ENCODE assay signal across 7 mouse cellular contexts in genomic region chr11:60176975-60177657, GRCm38 (mm10). TPM values are rescaled to one million over a fixed set of nuclear protein-coding genes. Genes with fewer than 3 reads are reported as not detected.
DNase-seq lines count a peak whose midpoint lies in the region; ATAC-seq and TF ChIP-seq lines count a peak whose summit lies in the region.

No protein-coding gene starts in this region.

- peak; percentile 90 for DNase-seq in MN1 (ENCODE audit: low spot score)
- peak; percentile 74 for DNase-seq in cerebellum, adult 11-12 months
- peak; percentile 91 for DNase-seq in forebrain, postnatal 0 days
- DNase-seq in induced T-regulatory cell, adult 2 months (ENCODE audit: low read depth), result peak; percentile 19
- peak; percentile 76 to 83 for DNase-seq in left cerebral cortex, postnatal 14 days (ENCODE audit: low spot score in 2 of 2)
- DNase-seq in midbrain, embryonic 11.5 days (ENCODE audit: low spot score, missing footprints), result peak; percentile 94

- H3K27me3 ChIP-seq in forebrain, postnatal 0 days (ENCODE audit: insufficient read depth, low read length), result no peaks in the 10 kb centered on the region
- H3K27me3 ChIP-seq in midbrain, embryonic 11.5 days (ENCODE audit: control insufficient read depth, insufficient read depth, low read length), result 0 out of 2 replicates have a peak, but pooled peaks cover 2% of the 10 kb centered on the region
- H3K27me3 ChIP-seq in stomach, embryonic 16.5 days (ENCODE audit: control insufficient read depth, insufficient read depth, low read length), result no peaks in the 10 kb centered on the region

- intact Hi-C loops in left cerebral cortex, postnatal 14 days (cut with DNase I), result loop anchor here (2.0 to 5.0 kb wide), 2 partner anchors 35 to 72 kb away; partner anchors contain the start of gene Rai1

- peak overlapping the region; percentile 69 for H3K4me3 ChIP-seq in forebrain, postnatal 0 days (ENCODE audit: low read depth, low read length)
- H3K4me3 ChIP-seq in midbrain, embryonic 11.5 days (ENCODE audit: low read depth, low read length), result peak overlapping the region; percentile 52
- peak overlapping the region; percentile 62 for H3K4me3 ChIP-seq in stomach, embryonic 16.5 days (replicated peaks; ENCODE audit: low read length)

- H3K27ac ChIP-seq in forebrain, postnatal 0 days (ENCODE audit: low read depth, low read length), result peak overlapping the region; percentile 99
- peak overlapping the region; percentile 90 for H3K27ac ChIP-seq in midbrain, embryonic 11.5 days (ENCODE audit: low read depth, low read length)
- peak overlapping the region; percentile 87 for H3K27ac ChIP-seq in stomach, embryonic 16.5 days (ENCODE audit: low read length)

- no peaks in the 10 kb centered on the region for H3K9me3 ChIP-seq in forebrain, postnatal 0 days (ENCODE audit: low read length)
- H3K9me3 ChIP-seq in midbrain, embryonic 11.5 days (ENCODE audit: control insufficient read depth, low read length), result no peaks in the 10 kb centered on the region
- H3K9me3 ChIP-seq in stomach, embryonic 16.5 days (replicated peaks; ENCODE audit: control insufficient read depth, low read length), result no peaks in the 10 kb centered on the region

- ATAC-seq in forebrain, postnatal 0 days, result peak; percentile 70
- peak; percentile 60 for ATAC-seq in midbrain, embryonic 11.5 days (ENCODE audit: low FRiP score)
- no peak for ATAC-seq in stomach, embryonic 16.5 days (ENCODE audit: insufficient read depth, low FRiP score)

- H3K4me1 ChIP-seq in forebrain, postnatal 0 days (ENCODE audit: insufficient read depth), result peaks cover 39% of the 10 kb centered on the region
- H3K4me1 ChIP-seq in midbrain, embryonic 11.5 days (ENCODE audit: control insufficient read depth, insufficient read depth, low read length), result peaks cover 41% of the 10 kb centered on the region
- peaks cover 90% of the 10 kb centered on the region for H3K4me1 ChIP-seq in stomach, embryonic 16.5 days (ENCODE audit: control insufficient read depth, insufficient read depth, low read length)

- peak overlapping the region; percentile 86 for H3K9ac ChIP-seq in forebrain, postnatal 0 days
- peak overlapping the region; percentile 63 for H3K9ac ChIP-seq in midbrain, embryonic 11.5 days (ENCODE audit: low read length)
- peak overlapping the region; percentile 74 for H3K9ac ChIP-seq in stomach, embryonic 16.5 days (ENCODE audit: low read length)

- no peak; the same call in 1 of the 2 replicates for TF ChIP-seq CTCF in forebrain, postnatal 0 days (IDR thresholded peaks at IDR 0.05; ENCODE audit: low read depth)

- peak overlapping the region; percentile 94 for H3K4me2 ChIP-seq in forebrain, postnatal 0 days (ENCODE audit: low read depth)
- peak overlapping the region; percentile 99 for H3K4me2 ChIP-seq in midbrain, embryonic 11.5 days
- H3K4me2 ChIP-seq in stomach, embryonic 16.5 days (ENCODE audit: low read depth, low read length), result peak overlapping the region; percentile 94

- WGBS in forebrain, postnatal 0 days, result 1% methylated on average over 42 of the region's 42 CpGs
- WGBS in midbrain, embryonic 11.5 days, result 1% methylated on average over 42 of the region's 42 CpGs
- WGBS in stomach, embryonic 16.5 days, result 3% methylated on average over 42 of the region's 42 CpGs

- no peaks in the 10 kb centered on the region for H3K36me3 ChIP-seq in forebrain, postnatal 0 days (ENCODE audit: insufficient read depth)
- no peaks in the 10 kb centered on the region for H3K36me3 ChIP-seq in midbrain, embryonic 11.5 days (ENCODE audit: control insufficient read depth, insufficient read depth, low read length)
- 0 out of 2 replicates have a peak, but pooled peaks cover 3% of the 10 kb centered on the region for H3K36me3 ChIP-seq in stomach, embryonic 16.5 days (ENCODE audit: control insufficient read depth, insufficient read depth, low read length)

RNA-seq across cellular contexts. Expression of gene Srebf1, which starts 45.3 kb away (rescaled TPM):
- 56.2 and 70.7 TPM in 2 replicates for total RNA-seq in forebrain, postnatal 0 days (2014; rRNA removed)
- 28.9 and 32.8 TPM in 2 replicates for polyA plus RNA-seq in forebrain, postnatal 0 days (2015; fragmentation: Nextera tagmentation; extraction: Ambion mirVana)
- total RNA-seq in left cerebral cortex, postnatal 14 days (2021), result 10 to 100 TPM; 35.5 to 36.1 TPM
- polyA plus RNA-seq in midbrain, embryonic 11.5 days (2014; fragmentation: Nextera tagmentation; extraction: Ambion mirVana), result 38.3 and 41.1 TPM in 2 replicates
- polyA plus RNA-seq in stomach, embryonic 16.5 days (2015; fragmentation: Nextera tagmentation; extraction: Ambion mirVana), result 63.4 and 69.8 TPM in 2 replicates

Comparison
In these comparisons a context has a peak if more than half of its experiments do, and no peak if none do; other contexts are left out.
1. DNase-seq: peak in every context shown above with its lines; median percentile 94 in midbrain, embryonic 11.5 days; 91 in forebrain, postnatal 0 days; 90 in MN1; 80 in left cerebral cortex, postnatal 14 days; 74 in cerebellum, adult 11-12 months; 19 in induced T-regulatory cell, adult 2 months.